Mouse (Mus musculus) liver, embryonic 14 days (tissue): ENCODE measurements around the gene Klk4. TPM values are rescaled to one million over a fixed set of nuclear protein-coding genes. Genes with fewer than 3 reads are reported as not detected.

Experiments used
- polyA plus RNA-seq: library from polyadenylated mRNA; depleted of rRNA; stranded (reverse); fragments of >200 nt; gene quantifications from 2 replicates; pipeline ENCODE4 v1.2.3, GENCODE M21; 2012; rRNA removed

The Klk4 gene
- not detected in 2 replicates for polyA plus RNA-seq

DNA sequence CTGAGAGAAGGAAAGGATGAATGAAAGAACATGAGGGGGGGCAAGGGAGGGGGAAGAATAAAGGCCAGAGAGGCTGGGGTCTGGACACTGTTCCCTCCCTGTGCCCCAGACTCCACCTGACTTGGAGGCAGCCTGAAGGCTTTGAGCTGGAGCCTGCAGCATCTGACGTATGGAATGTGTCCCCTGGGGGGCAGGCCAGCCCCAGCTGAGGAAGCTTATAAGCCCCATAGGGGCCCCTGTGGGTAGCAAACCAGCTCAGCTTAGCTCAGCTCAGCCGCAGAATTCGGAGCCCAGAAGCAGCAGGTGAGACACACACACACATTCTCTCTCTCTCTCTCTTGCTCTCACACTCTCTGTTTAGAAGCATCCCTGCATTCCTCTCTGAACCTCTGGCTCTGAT lies at the start of gene Klk4:
Gene Klk4, plus strand, starts transcription at position 249 of the 400 bp plus-strand sequence.

DNA sequence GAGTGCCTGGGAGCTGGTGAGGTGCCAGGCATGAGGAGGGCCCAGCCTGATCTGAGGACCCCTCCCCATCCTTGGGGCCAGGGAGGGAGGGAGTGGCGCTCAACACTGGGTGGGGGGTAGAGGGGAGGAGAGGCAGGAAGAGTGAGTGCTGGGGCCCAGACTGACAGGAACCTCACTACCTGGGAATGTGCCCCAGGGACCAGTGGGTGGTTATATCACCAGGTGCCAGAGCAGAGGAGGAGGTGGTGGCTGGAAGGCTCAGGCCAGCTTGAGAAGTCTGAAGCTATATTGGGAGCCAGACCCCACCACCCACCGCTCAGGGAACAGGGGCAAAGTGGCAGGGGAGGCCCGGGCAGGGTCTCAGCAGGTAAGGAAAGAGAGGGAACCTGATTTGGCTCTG lies 39.3 kb upstream of the Klk4 start, which contains the start of gene Klk5:
Gene Klk5, plus strand, starts transcription at position 271 of the 400 bp plus-strand sequence.

DNA sequence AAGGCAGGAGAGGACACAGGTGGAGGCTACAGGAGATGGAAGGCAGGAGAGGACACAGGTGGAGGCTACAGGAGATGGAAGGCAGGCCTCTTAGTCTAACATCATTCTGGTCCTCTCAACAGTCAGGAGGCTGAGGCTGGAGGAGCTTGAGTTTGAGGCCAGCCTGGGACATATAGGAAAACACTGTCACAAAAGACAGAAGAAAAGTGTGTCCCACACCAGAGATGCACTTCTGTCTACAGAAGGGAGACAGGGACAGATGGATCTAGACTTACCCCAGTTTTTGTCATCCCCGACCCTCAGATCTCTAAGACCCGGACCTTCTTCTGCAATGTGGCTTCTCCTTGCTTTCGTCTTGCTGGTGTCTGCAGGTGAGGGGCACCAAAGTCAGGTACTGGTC lies 52.5 kb downstream of the Klk4 start, which contains the start of gene Klk15:
Gene Klk15, plus strand, starts transcription at position 301 of the 400 bp plus-strand sequence.

Other genes starting within 250 kb of the Klk4 start
- not detected in 2 replicates for gene Ceacam18, start 246.5 kb upstream of the Klk4 start, polyA plus RNA-seq
- 1.2 and 2.0 TPM in 2 replicates for gene Siglece, start 221.0 kb upstream of the Klk4 start, polyA plus RNA-seq
- gene Ctu1, start 209.1 kb upstream of the Klk4 start, polyA plus RNA-seq = 2.7 and 3.1 TPM in 2 replicates
- 0.03 TPM in 2 replicates for gene Klk14, start 190.7 kb upstream of the Klk4 start, polyA plus RNA-seq
- 0.02 and 0.03 TPM in 2 replicates for gene Klk13, start 168.6 kb upstream of the Klk4 start, polyA plus RNA-seq
- gene Klk12, start 112.3 kb upstream of the Klk4 start, polyA plus RNA-seq = not detected in 2 replicates
- not detected in 2 replicates for gene Klk11, start 106.6 kb upstream of the Klk4 start, polyA plus RNA-seq
- not detected in 2 replicates for gene Klk10, start 100.1 kb upstream of the Klk4 start, polyA plus RNA-seq
- not detected in 2 replicates for gene Klk9, start 89.3 kb upstream of the Klk4 start, polyA plus RNA-seq
- gene Klk8, start 83.6 kb upstream of the Klk4 start, polyA plus RNA-seq = 3.8 and 4.5 TPM in 2 replicates
- 0.02 TPM in 1 of 2 replicates, not detected in the other for gene Klk7, start 69.9 kb upstream of the Klk4 start, polyA plus RNA-seq
- not detected in 2 replicates for gene Klk6, start 56.7 kb upstream of the Klk4 start, polyA plus RNA-seq
- not detected in 2 replicates for gene Klk5, start 39.2 kb upstream of the Klk4 start, polyA plus RNA-seq
- gene Klk15, start 52.6 kb downstream of the Klk4 start, polyA plus RNA-seq = not detected in 2 replicates
- gene Klk1b8, start 69.5 kb downstream of the Klk4 start, polyA plus RNA-seq = not detected in 2 replicates
- gene Klk1b1, start 85.6 kb downstream of the Klk4 start, polyA plus RNA-seq = not detected in 2 replicates
- gene Klk1b9, start 94.9 kb downstream of the Klk4 start, polyA plus RNA-seq = not detected in 2 replicates
- gene Klk1b11, start 114.7 kb downstream of the Klk4 start, polyA plus RNA-seq = not detected in 2 replicates
- not detected in 2 replicates for gene Klk1b26, start 131.0 kb downstream of the Klk4 start, polyA plus RNA-seq
- gene Klk1b27, start 171.1 kb downstream of the Klk4 start, polyA plus RNA-seq = not detected in 2 replicates
- not detected in 2 replicates for gene Klk1b21, start 221.2 kb downstream of the Klk4 start, polyA plus RNA-seq
- not detected in 2 replicates for gene Klk1b22, start 231.5 kb downstream of the Klk4 start, polyA plus RNA-seq